In the genomic region with DNA sequence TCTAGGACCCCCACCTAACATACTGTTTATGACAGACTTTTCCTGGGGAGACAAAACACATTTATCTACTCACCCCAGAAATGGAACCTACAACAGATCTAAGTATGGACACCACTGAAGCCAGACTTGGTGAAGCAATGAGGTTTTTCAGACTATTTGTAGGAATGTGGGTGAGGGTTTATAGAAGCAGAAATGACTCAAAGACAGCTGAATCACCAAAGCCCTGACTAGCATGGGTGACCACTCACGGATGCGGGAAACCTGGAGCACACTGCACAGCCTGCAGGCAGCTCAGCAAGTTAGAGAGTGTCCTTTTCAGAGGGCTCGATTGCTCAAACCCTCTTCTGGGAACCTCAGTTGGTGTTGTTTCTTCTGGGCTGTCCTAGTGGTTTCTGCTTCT, we compare ENCODE assay signal across 11 mouse cellular contexts.
"Had no signal": no experiment of that assay in that cellular context is flagged by ENCODE, and none has a peak within 500 bp of the region (broad histone marks: within the 10 kb centered on the region; RNA-seq: fewer than 3 reads in every experiment).

No protein-coding gene starts in this region.

- DNase-seq: lung, adult 18-20 months; lung, embryonic 14.5 days; lung, postnatal 10 days; lung, postnatal 4 days; midbrain, embryonic 14.5 days; retina, postnatal 1 day; spleen, adult 18-20 months; thymus, adult 18-20 months; thymus, postnatal 14 days; thymus, postnatal 36 days had no signal

- ATAC-seq: midbrain, embryonic 16.5 days had no signal
